Mouse (Mus musculus): ENCODE results near the gene Pank4.

The Pank4 gene

GRCm38 (mm10) chr4:154964581-154965235, 785 bp downstream of the Pank4 start:
- DNase-seq (ENCODE audit: extremely low read depth, insufficient read length, low spot score): no peak

GRCm38 (mm10) chr4:154965856-154966255, 1.9 kb downstream of the Pank4 start:
- DNase-seq (ENCODE audit: extremely low read depth, insufficient read length, low spot score): no peak

- no peak for DNase-seq (ENCODE audit: extremely low read depth, insufficient read length, low spot score)
Observed at GRCm38 (mm10) chr4:154967173-154967572, 3.2 kb downstream of the Pank4 start.

- no peak for DNase-seq (ENCODE audit: extremely low read depth, insufficient read length, low spot score)
Observed at GRCm38 (mm10) chr4:154972546-154972945, 8.6 kb downstream of the Pank4 start.

- no peak for DNase-seq (ENCODE audit: extremely low read depth, insufficient read length, low spot score)
Observed at GRCm38 (mm10) chr4:154974163-154974611, 10.3 kb downstream of the Pank4 start.

- no peak for DNase-seq (ENCODE audit: extremely low read depth, insufficient read length, low spot score)
Observed at GRCm38 (mm10) chr4:154980110-154980509, 16.2 kb downstream of the Pank4 start.

GRCm38 (mm10) chr4:154981076-154981475, 17.2 kb downstream of the Pank4 start:
- DNase-seq (ENCODE audit: extremely low read depth, insufficient read length, low spot score): no peak

- no peak for DNase-seq (ENCODE audit: extremely low read depth, insufficient read length, low spot score)
Observed at GRCm38 (mm10) chr4:154981530-154981929, 17.6 kb downstream of the Pank4 start.

GRCm38 (mm10) chr4:154982247-154983120, 18.6 kb downstream of the Pank4 start:
- DNase-seq (ENCODE audit: extremely low read depth, insufficient read length, low spot score): no peak

GRCm38 (mm10) chr4:154983767-154984166, 19.8 kb downstream of the Pank4 start:
- no peak for DNase-seq (ENCODE audit: extremely low read depth, insufficient read length, low spot score)

- no peak for DNase-seq (ENCODE audit: extremely low read depth, insufficient read length, low spot score)
Observed at GRCm38 (mm10) chr4:154985151-154985777, 21.3 kb downstream of the Pank4 start.

GRCm38 (mm10) chr4:154986096-154986495, 22.2 kb downstream of the Pank4 start:
- peak; percentile 32 for DNase-seq (ENCODE audit: extremely low read depth, insufficient read length, low spot score)

GRCm38 (mm10) chr4:154986750-154987149, 22.8 kb downstream of the Pank4 start:
- no peak for DNase-seq (ENCODE audit: extremely low read depth, insufficient read length, low spot score)

- no peak for DNase-seq (ENCODE audit: extremely low read depth, insufficient read length, low spot score)
Observed at GRCm38 (mm10) chr4:154994876-154995275, 31.0 kb downstream of the Pank4 start.

GRCm38 (mm10) chr4:154996572-154997154, 32.7 kb downstream of the Pank4 start:
- no peak for DNase-seq (ENCODE audit: extremely low read depth, insufficient read length, low spot score)

GRCm38 (mm10) chr4:154999379-154999778, 35.5 kb downstream of the Pank4 start:
- DNase-seq (ENCODE audit: extremely low read depth, insufficient read length, low spot score): no peak

- DNase-seq (ENCODE audit: extremely low read depth, insufficient read length, low spot score): no peak
Observed at GRCm38 (mm10) chr4:155005278-155005677, 41.4 kb downstream of the Pank4 start.

- DNase-seq (ENCODE audit: extremely low read depth, insufficient read length, low spot score): no peak
Observed at GRCm38 (mm10) chr4:155006296-155006695, 42.4 kb downstream of the Pank4 start.

- no peak for DNase-seq (ENCODE audit: extremely low read depth, insufficient read length, low spot score)
Observed at GRCm38 (mm10) chr4:155007641-155008040, 43.7 kb downstream of the Pank4 start.

- DNase-seq (ENCODE audit: extremely low read depth, insufficient read length, low spot score): no peak
Observed at GRCm38 (mm10) chr4:155008075-155008474, 44.2 kb downstream of the Pank4 start.

- DNase-seq (ENCODE audit: extremely low read depth, insufficient read length, low spot score): no peak
Observed at GRCm38 (mm10) chr4:155009216-155009615, 45.3 kb downstream of the Pank4 start.
